Mouse (Mus musculus) liver, embryonic 16.5 days (tissue): ENCODE results near the gene Wrap53. TPM values are rescaled to one million over a fixed set of nuclear protein-coding genes. Genes with fewer than 3 reads are reported as not detected.

Experiments
- ATAC-seq: fragments of 200-750 bp; cut with Nextera tagmentation; 2 replicates; pipeline ENCODE4 v1.8.0; 2017; ENCODE audit warnings: low read depth, mild to moderate bottlenecking, moderate number of reproducible peaks, moderate library complexity
- H3K27ac ChIP-seq: fragments of 300-500 bp; sonication (generic); 2 replicates; pipeline ENCODE4 v1.5.1; 2014; ENCODE audit warnings: mild to moderate bottlenecking, low read length
- H3K27me3 ChIP-seq: fragments of 300-500 bp; sonication (generic); 2 replicates; pipeline ENCODE4 v1.6.1; 2014; ENCODE audit warnings: low read depth, low read length, mixed read lengths; ENCODE audit not compliant: control insufficient read depth, insufficient read depth
- H3K36me3 ChIP-seq: fragments of 300-500 bp; sonication (generic); 2 replicates; pipeline ENCODE4 v1.6.1; 2014; ENCODE audit warnings: mild to moderate bottlenecking; ENCODE audit not compliant: control insufficient read depth, insufficient read depth
- H3K4me1 ChIP-seq: fragments of 300-500 bp; sonication (generic); 2 replicates; pipeline ENCODE4 v1.6.1; 2014; ENCODE audit warnings: low read depth, low read length, mixed read lengths; ENCODE audit not compliant: control insufficient read depth
- H3K4me2 ChIP-seq: fragments of 300-500 bp; sonication (generic); 2 replicates; pipeline ENCODE4 v1.6.1; 2014; ENCODE audit warnings: low read depth, low read length, mixed read lengths
- H3K4me3 ChIP-seq: fragments of 300-500 bp; sonication (generic); 2 replicates; pipeline ENCODE4 v1.5.1; 2014; ENCODE audit warnings: low read depth, mild to moderate bottlenecking, low read length
- H3K9ac ChIP-seq: fragments of 300-500 bp; sonication (generic); 2 replicates; pipeline ENCODE4 v1.6.1; 2014; ENCODE audit warnings: low read depth, low read length
- H3K9me3 ChIP-seq: fragments of 300-500 bp; sonication (generic); replicated peaks from 2 replicates; pipeline ENCODE4 v1.6.1; 2016; ENCODE audit warnings: low read length; ENCODE audit not compliant: control insufficient read depth
- WGBS: fragments of 180-500 bp; shearing (Covaris S2); extraction: QIAGEN DNeasy Blood & Tissue Kit; methylation state at CpG from one replicate; pipeline ENCODE4 v1.1.7; 2014; ENCODE audit not compliant: insufficient replicate concordance; 5-methylcytosine and 5-hydroxymethylcytosine counted together
- polyA plus RNA-seq: library from polyadenylated mRNA; unstranded; fragments of >200 nt; fragmentation: Nextera tagmentation; extraction: Ambion mirVana; gene quantifications from 2 replicates; pipeline ENCODE4 v1.2.1, GENCODE M21; 2015

Wrap53 gene
- polyA plus RNA-seq, 1 experiment from 2014 or later, result 15.5 TPM

GRCm38 (mm10) chr11:69521526-69522149 lies 58.4 kb downstream of the Wrap53 start:
- no peaks in the 10 kb centered on the region; the same call in 1 of the 2 replicates for H3K27me3 ChIP-seq
- peaks cover 14% of the 10 kb centered on the region for H3K4me1 ChIP-seq
- H3K27ac ChIP-seq, result no peak overlapping the region
- H3K4me2 ChIP-seq, result peak overlapping the region; percentile 9; the same call in 1 of the 2 replicates
- H3K4me3 ChIP-seq, result no peak overlapping the region
- H3K9me3 ChIP-seq, result no peaks in the 10 kb centered on the region
- WGBS, result 37% methylated on average over 9 of the region's 9 CpGs
- H3K9ac ChIP-seq, result no peak overlapping the region
- ATAC-seq, result peak; percentile 71
- no peaks in the 10 kb centered on the region for H3K36me3 ChIP-seq

- Histone ChIP-seq H3K27me3 (no peaks in the 10 kb centered on the region), H3K4me2 (no peak overlapping the region), H3K9ac (no peak overlapping the region), H3K27ac (no peak overlapping the region), H3K36me3 (no peaks in the 10 kb centered on the region), H3K4me3 (no peak overlapping the region), H3K4me1 (peaks cover 14% of the 10 kb centered on the region), H3K9me3 (no peaks in the 10 kb centered on the region)
- ATAC-seq, result no peak
- 61% methylated on average over 4 of the region's 4 CpGs for WGBS
These were observed 60.1 kb downstream of the Wrap53 start for GRCm38 (mm10) chr11:69519976-69520375.

- Histone ChIP-seq H3K9ac (no peak overlapping the region), H3K27me3 (no peaks in the 10 kb centered on the region), H3K27ac (peak overlapping the region; percentile 32), H3K4me3 (no peak overlapping the region), H3K4me2 (no peak overlapping the region), H3K36me3 (no peaks in the 10 kb centered on the region), H3K4me1 (peaks cover 22% of the 10 kb centered on the region), H3K9me3 (no peaks in the 10 kb centered on the region)
- WGBS, result 57% methylated on average over 3 of the region's 3 CpGs
- no peak for ATAC-seq
These were observed 63.4 kb downstream of the Wrap53 start for GRCm38 (mm10) chr11:69516661-69517060.

GRCm38 (mm10) chr11:69516151-69516640 lies 63.9 kb downstream of the Wrap53 start:
- H3K9ac ChIP-seq, result no peak overlapping the region
- peaks cover 22% of the 10 kb centered on the region for H3K4me1 ChIP-seq
- H3K4me3 ChIP-seq, result no peak overlapping the region
- no peak overlapping the region for H3K4me2 ChIP-seq
- H3K9me3 ChIP-seq, result no peaks in the 10 kb centered on the region
- H3K27ac ChIP-seq, result peak overlapping the region; percentile 32
- no peak for ATAC-seq
- 42% methylated on average over 15 of the region's 15 CpGs for WGBS
- no peaks in the 10 kb centered on the region for H3K27me3 ChIP-seq
- no peaks in the 10 kb centered on the region for H3K36me3 ChIP-seq

GRCm38 (mm10) chr11:69513840-69514239 lies 66.2 kb downstream of the Wrap53 start:
- Histone ChIP-seq H3K4me2 (no peak overlapping the region), H3K9me3 (no peaks in the 10 kb centered on the region), H3K4me1 (peaks cover 24% of the 10 kb centered on the region), H3K9ac (no peak overlapping the region), H3K27ac (no peak overlapping the region), H3K27me3 (no peaks in the 10 kb centered on the region), H3K4me3 (no peak overlapping the region), H3K36me3 (no peaks in the 10 kb centered on the region)
- 5% methylated on average over 6 of the region's 6 CpGs for WGBS
- ATAC-seq, result no peak

Other genes with a start within 250 kb of the Wrap53 start
- gene Rnf227, start 239.8 kb downstream of the Wrap53 start, polyA plus RNA-seq, result 0.62 and 0.74 TPM in 2 replicates
- 5.0 and 5.7 TPM in 2 replicates for gene Chd3, start 210.8 kb downstream of the Wrap53 start, polyA plus RNA-seq
- gene Naa38, start 184.8 kb downstream of the Wrap53 start, polyA plus RNA-seq, result 73.4 and 76.8 TPM in 2 replicates
- 9.5 and 9.9 TPM in 2 replicates for gene Cyb5d1, start 184.6 kb downstream of the Wrap53 start, polyA plus RNA-seq
- 7.1 and 7.8 TPM in 2 replicates for gene Tmem88, start 182.0 kb downstream of the Wrap53 start, polyA plus RNA-seq
- gene Kdm6b, start 166.6 kb downstream of the Wrap53 start, polyA plus RNA-seq, result 4.1 and 4.3 TPM in 2 replicates
- gene Dnah2, start 31.1 kb downstream of the Wrap53 start, polyA plus RNA-seq, result 0.07 and 0.09 TPM in 2 replicates
- gene Efnb3, start 20.1 kb downstream of the Wrap53 start, polyA plus RNA-seq, result 0.27 and 0.39 TPM in 2 replicates
- 55.5 and 55.8 TPM in 2 replicates for gene Trp53, start 104 bp upstream of the Wrap53 start, polyA plus RNA-seq
- 11.2 and 12.6 TPM in 2 replicates for gene Atp1b2, start 25.7 kb upstream of the Wrap53 start, polyA plus RNA-seq
- gene Shbg, start 37.6 kb upstream of the Wrap53 start, polyA plus RNA-seq, result 26.2 and 27.9 TPM in 2 replicates
- gene Sat2, start 41.8 kb upstream of the Wrap53 start, polyA plus RNA-seq, result 10.4 and 11.5 TPM in 2 replicates
- 7.0 and 8.1 TPM in 2 replicates for gene Fxr2, start 52.7 kb upstream of the Wrap53 start, polyA plus RNA-seq
- 0.11 TPM in 1 of 2 replicates, not detected in the other for gene Sox15, start 75.1 kb upstream of the Wrap53 start, polyA plus RNA-seq
- 34.5 and 35.0 TPM in 2 replicates for gene Mpdu1, start 82.4 kb upstream of the Wrap53 start, polyA plus RNA-seq
- 32.0 and 35.4 TPM in 2 replicates for gene Cd68, start 85.9 kb upstream of the Wrap53 start, polyA plus RNA-seq
- gene Eif4a1, start 92.2 kb upstream of the Wrap53 start, polyA plus RNA-seq, result 223 and 225 TPM in 2 replicates
- gene Senp3, start 101.8 kb upstream of the Wrap53 start, polyA plus RNA-seq, result 22.7 and 24.9 TPM in 2 replicates
- gene Tnfsf13, start 105.5 kb upstream of the Wrap53 start, polyA plus RNA-seq, result 0.17 and 0.40 TPM in 2 replicates
- gene Tnfsf12, start 115.6 kb upstream of the Wrap53 start, polyA plus RNA-seq, result 2.5 and 2.8 TPM in 2 replicates
- gene Tnfsfm13, start 115.8 kb upstream of the Wrap53 start, polyA plus RNA-seq, result 0.95 and 1.1 TPM in 2 replicates
- gene Polr2a, start 178.4 kb upstream of the Wrap53 start, polyA plus RNA-seq, result 11.1 and 11.9 TPM in 2 replicates
- gene Slc35g3, start 181.7 kb upstream of the Wrap53 start, polyA plus RNA-seq, result 0.07 TPM in 1 of 2 replicates, not detected in the other
- gene Zbtb4, start 185.7 kb upstream of the Wrap53 start, polyA plus RNA-seq, result 0.61 and 0.81 TPM in 2 replicates
- 0.61 and 0.96 TPM in 2 replicates for gene Chrnb1, start 215.7 kb upstream of the Wrap53 start, polyA plus RNA-seq
- gene Fgf11, start 221.6 kb upstream of the Wrap53 start, polyA plus RNA-seq, result 0.19 and 0.21 TPM in 2 replicates
- gene Tmem102, start 225.4 kb upstream of the Wrap53 start, polyA plus RNA-seq, result 0.62 and 1.0 TPM in 2 replicates
- not detected in 2 replicates for gene Gm39566, start 235.0 kb upstream of the Wrap53 start, polyA plus RNA-seq
- not detected in 2 replicates for gene Spem2, start 238.2 kb upstream of the Wrap53 start, polyA plus RNA-seq
- not detected in 2 replicates for gene Spem1, start 241.9 kb upstream of the Wrap53 start, polyA plus RNA-seq